Mouse (Mus musculus): ENCODE data around the gene Epgn. TPM values are rescaled to one million over a fixed set of nuclear protein-coding genes. Genes with fewer than 3 reads are reported as not detected.

Epgn gene
- total RNA-seq, 2 experiments from 2014 or later, result 0.56 to 0.73 TPM

Other genes starting within 250 kb of the Epgn start
- not detected for gene Cxcl3, start 241.4 kb upstream of the Epgn start, total RNA-seq (2021)
- gene Cxcl15, start 232.9 kb upstream of the Epgn start, total RNA-seq (2021), result not detected
- under 1 TPM; 0.69 to 0.91 TPM for gene Cxcl1, start 136.2 kb upstream of the Epgn start, total RNA-seq (2021)
- gene Cxcl2, start 123.6 kb upstream of the Epgn start, total RNA-seq (2021), result not detected
- 10 to 100 TPM; 22.0 to 22.2 TPM for gene Mthfd2l, start 96.3 kb upstream of the Epgn start, total RNA-seq (2021)
- gene Ereg, start 47.2 kb downstream of the Epgn start, total RNA-seq (2021), result under 1 TPM in 1 of 2 experiments, not detected in 1; 0.10 TPM
- not detected for gene Areg, start 112.1 kb downstream of the Epgn start, total RNA-seq (2021)

Data from gastrocnemius, postnatal 4 days (tissue).